Mouse (Mus musculus): ENCODE results near the gene Rtp4. TPM values are rescaled to one million over a fixed set of nuclear protein-coding genes. Genes with fewer than 3 reads are reported as not detected.

Gene Rtp4
- total RNA-seq (2023) = 10 to 100 TPM in 1 of 2 experiments, 1 to 10 TPM in 1; 9.4 to 20.1 TPM

DNA sequence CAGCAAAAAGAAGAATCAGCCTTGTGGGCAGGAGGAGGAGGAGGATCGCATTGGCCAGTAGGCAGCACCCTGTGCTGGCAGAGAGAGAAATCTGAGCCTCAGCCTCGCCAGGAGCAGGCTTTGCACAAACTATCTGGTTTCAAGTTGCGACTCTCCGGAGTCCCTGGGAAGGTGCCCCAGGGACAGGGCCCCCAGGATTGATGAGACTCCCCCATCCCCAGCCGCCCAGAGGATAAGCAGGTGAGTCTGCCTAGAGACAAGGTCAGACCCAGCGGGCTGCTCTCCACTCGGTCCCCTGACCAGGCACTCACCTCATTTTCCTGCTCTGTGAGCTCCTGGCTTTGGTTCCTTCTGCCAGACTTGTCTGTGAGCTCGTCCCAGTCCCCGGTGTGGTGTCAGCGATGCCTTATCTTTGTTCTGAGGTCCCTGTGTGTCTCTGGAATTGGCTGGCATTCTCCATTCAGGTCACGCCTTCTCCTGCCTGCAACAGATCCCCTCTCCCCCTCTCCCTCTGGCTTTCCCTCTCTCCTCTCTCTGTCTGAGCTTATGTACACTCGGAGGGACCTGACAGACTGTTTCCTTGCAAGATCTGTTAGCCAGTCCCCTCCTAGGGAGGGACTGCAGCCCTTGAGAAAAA lies at the start of gene Rtp4, which contains the start of gene Masp1:
Rtp4 (plus strand) TSS at position 57 of the 637 bp plus-strand sequence.
Masp1 (minus strand) TSS at position 581 of the 637 bp plus-strand sequence.

Other genes with a start within 250 kb of the Rtp4 start
- not detected for gene Rtp1, start 91.2 kb upstream of the Rtp4 start, total RNA-seq (2023)
- not detected for gene Masp1, start 524 bp downstream of the Rtp4 start, total RNA-seq (2023)